Mouse (Mus musculus) brain, embryonic 14.5 days (tissue): ENCODE data around the gene Bbs1.

Experiments
- CTCF ChIP-seq: fragments of 200-500 bp; IDR thresholded peaks from 2 replicates; pipeline ENCODE4 v1.5.1; 2012; ENCODE audit warnings: inconsistent platforms, mild to moderate bottlenecking, moderate library complexity, borderline replicate concordance; ENCODE audit not compliant: insufficient read depth, insufficient read length; ENCODE audit errors: extremely low read depth
- POLR2A ChIP-seq: fragments of 200-500 bp; IDR thresholded peaks from 2 replicates; pipeline ENCODE4 v1.6.1; 2012; ENCODE audit warnings: mild to moderate bottlenecking, inconsistent platforms, borderline replicate concordance; ENCODE audit not compliant: poor library complexity, insufficient read depth, insufficient read length, severe bottlenecking; ENCODE audit errors: extremely low read depth

- TF ChIP-seq CTCF (no peak), POLR2A (no peak)
These were observed 9.5 kb downstream of the Bbs1 start for GRCm38 (mm10) chr19:4896780-4897520.
